Mouse (Mus musculus): ENCODE measurements around the gene Faap24.

- no peak for TF ChIP-seq CTCF (IDR thresholded peaks at IDR 0.05; ENCODE audit: borderline replicate concordance, extremely low read depth, insufficient read depth, insufficient read length)
- no peak for TF ChIP-seq POLR2A (IDR thresholded peaks at IDR 0.05; ENCODE audit: borderline replicate concordance, extremely low read depth, insufficient read depth, insufficient read length, poor library complexity, severe bottlenecking)
Measured at GRCm38 (mm10) chr7:35423071-35423470, 26.4 kb upstream of the Faap24 start.

Data from brain, embryonic 14.5 days (tissue).